Mouse (Mus musculus) induced T-regulatory cell, adult 2 months (primary cell): ENCODE measurements around the gene Gabarap.
A peak's percentile ranks its signal among the peaks of the same experiment; 100 is the strongest.

Experiments used
- DNase-seq: peaks from one replicate; pipeline ENCODE4 v3.0.0-alpha.2; 2012; ENCODE audit warnings: low read depth

Gene Gabarap

DNA sequence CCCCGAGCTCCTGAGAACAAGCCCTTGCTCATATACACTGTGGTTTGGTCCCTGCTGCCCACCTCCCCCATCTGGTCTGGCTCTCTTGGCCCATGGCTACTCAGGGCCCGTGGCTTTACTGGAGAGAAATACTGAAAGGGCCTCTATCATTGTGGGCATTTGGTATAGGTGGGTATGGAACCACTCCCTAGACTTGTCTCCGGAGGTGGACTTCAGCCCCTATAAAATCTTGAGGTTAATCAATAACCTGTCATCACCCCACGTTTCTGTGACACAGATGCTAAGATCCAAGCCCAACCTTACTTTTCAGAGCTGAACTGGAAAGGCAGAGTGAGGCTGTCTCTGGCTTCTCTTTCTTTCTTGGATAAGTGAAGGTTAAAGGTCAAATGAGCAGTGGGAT is 22.1 kb upstream of the Gabarap start:
- DNase-seq, result no peak

DNA sequence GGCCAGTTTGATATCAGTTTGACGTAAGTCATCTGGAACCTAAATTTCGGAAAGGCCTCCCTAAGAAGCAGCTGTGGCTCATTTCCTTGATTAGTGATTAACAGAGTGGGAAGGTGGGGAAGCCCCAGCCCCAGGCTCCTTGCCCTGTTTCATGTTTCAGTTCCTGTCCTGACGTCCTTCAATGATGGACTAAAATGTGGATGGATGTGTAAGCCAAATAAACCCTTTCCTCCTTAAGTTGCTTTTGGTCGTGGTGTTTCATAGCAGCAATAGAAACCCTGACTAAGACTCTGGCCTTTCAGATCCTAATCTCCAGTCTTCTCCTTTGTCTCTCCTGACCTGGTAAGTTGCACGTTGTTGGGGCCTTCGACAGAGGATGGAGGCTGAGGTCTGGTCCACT is 20.7 kb upstream of the Gabarap start:
- no peak for DNase-seq

DNA sequence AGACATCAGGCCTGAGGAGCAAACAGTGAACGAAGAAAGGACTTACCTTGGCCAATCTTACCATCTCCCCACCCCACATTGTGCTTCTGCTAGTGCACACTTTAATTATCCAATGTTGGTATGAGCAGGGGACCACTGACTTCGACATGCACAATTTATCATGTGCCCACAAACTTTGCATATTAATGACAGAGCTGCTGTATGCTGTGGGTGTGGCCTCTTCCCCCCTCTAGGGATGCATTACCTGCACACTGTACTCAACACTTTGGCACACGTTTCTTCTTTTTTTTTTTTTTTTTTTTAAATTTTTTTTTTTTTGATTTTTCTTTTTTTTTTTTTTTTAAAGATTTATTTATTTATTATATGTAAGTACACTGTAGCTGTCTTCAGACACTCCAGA is 20.2 kb upstream of the Gabarap start:
- DNase-seq, result no peak

DNA sequence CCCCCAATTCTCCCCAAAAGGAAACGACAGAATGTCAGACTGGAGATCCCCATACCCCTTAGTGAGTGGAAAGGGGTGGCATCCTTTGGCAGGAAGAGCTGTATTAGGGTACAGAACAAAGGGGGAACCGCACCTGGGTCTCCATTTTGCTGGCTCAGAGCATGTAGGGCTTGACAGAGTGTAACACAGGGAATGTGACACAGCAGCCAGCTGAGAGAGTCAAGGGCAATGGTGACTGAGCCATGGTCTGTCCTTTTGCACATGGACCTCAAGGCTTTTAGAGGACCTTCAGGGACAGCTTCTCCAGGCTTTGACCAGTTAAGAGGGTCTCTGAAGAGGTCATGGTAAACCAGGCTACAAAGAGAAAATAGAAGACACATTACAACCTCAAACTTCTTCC is 16.0 kb upstream of the Gabarap start:
- no peak for DNase-seq

DNA sequence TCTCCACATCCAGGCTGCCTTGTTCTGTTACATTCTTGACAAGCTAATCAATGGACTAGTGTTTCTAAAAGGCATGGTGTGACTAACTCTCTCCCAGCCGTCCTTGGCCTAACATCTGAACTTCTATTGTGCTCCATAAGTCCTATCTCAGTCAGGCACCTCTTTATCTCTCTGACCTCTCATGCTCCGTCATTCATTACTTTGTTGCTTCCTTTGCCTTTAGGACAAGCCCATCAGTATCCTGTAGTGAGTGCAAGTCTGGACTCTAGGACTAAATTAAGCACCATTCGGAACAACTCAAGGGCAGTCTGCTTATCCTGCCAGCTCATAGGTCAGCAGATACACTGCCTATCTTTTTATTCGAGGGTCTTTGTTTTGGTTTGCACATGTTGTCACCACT is 14.7 kb upstream of the Gabarap start:
- DNase-seq, result no peak

DNA sequence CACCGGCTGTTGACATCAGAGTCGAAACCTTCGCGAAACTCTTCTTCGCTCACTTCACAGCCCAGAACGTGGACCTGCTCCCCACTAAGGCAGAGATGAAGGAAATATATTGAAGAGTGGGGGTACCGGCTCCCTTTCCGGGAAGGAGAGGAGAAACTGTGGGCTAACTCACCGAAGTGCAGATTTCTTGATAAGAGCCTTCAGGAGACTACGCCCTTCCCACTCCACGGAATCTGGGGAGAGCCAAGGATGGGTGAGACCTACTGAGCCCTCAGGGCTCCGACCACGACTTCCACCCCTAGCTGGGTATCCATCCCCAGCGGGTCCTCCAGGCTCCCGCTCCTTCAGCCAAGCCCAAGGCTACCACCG is 11.1 kb upstream of the Gabarap start:
- no peak for DNase-seq

DNA sequence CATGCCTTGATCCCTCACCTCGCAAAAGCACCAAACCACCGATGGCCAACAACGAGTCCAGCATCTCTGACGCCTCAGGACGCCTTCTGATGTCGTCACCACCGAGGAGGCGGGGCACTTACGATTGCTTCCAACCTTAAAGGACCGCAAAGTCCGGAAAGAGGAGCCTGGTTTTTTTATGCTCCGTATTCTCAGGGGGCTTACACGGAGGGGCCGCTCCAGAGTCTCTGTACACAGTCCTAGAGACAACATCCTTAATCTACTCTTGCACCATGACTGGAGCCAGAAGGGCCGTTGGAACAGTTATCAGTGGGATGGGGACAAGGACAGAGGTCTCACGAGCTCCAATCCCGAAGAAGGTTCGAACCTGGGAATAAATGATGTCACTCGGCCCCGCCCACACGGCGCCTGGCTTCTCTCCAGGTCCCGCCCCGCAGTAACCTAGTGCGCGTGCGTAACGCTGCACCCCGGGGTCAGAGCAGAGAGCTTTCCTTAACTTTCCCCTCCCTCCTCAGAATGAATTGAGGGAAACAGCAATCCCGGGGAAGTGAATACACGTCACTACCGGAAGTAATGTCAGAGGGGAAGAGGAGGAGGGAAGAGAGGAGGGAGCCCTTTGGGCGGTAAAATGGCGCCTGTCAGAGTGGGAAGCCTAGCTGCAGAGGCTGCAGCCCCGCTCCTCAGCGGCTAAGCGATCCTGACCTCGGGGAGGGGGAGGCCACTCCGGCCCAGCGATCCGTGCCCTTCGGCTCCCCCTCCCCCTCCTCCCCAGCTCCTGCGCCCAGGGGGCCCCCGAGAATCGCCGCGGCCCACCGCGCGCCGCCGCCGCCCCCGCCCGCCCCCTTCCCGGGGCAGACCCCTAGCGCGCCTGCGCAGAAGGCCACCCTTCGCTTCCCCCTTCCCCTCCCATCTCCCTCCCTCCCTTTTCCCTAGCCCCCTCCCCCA is 10.5 kb upstream of the Gabarap start:
- peak; percentile 97 for DNase-seq

DNA sequence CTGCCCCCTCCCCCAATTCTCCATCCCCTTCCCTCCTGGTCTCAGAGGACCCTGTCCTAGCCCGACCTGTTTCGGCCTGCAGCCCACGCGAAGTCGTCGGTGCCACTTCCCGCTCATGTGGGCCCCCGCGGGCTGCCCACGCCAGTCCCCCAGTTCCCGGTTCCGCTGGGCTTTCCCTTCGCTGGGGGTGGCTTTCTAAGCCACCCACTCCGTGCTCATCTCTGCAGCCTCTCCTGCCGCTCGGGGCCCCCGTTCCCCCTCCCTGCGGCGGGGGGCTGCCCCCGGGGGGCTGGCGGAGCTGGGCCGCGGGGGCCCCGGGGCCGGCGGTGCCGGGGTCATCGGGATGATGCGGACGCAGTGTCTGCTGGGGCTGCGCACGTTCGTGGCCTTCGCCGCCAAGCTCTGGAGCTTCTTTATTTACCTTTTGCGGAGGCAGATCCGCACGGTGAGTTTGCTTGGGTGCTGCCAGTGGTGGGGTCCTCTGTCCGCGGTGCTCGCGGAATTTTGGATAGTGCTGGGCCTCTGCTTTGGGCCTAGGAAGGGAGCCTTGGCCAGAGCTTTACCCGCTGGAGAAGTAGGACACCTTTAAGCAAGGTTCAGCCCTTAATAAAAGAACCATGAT is 9.7 kb upstream of the Gabarap start, which contains the start of gene Ctdnep1:
Gene Ctdnep1 (plus strand): TSS at position 16 of the 622 bp plus-strand sequence.
- DNase-seq, result peak; percentile 79

DNA sequence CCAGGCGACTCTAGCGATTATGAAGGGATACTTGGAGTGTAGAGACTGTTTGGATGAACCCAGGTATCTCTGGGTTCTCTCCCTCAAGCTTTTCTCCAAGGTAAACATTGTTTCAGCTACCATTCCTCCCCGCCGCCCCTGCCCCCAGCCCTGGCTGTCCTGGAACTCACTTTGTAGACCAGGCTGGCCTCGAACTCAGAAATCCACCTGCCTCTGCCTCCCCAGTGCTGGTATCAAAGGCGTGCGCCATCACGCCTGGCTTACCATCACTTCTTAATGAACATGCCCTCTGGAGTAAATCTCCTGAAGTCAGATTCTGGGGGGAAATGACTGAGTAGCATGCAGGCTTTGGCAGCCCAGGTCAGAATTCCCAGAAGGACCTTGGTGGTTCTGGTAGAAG is 8.7 kb upstream of the Gabarap start, which contains the start of gene Elp5:
Gene Elp5 (minus strand): TSS at position 293 of the 400 bp plus-strand sequence.
- DNase-seq, result no peak

DNA sequence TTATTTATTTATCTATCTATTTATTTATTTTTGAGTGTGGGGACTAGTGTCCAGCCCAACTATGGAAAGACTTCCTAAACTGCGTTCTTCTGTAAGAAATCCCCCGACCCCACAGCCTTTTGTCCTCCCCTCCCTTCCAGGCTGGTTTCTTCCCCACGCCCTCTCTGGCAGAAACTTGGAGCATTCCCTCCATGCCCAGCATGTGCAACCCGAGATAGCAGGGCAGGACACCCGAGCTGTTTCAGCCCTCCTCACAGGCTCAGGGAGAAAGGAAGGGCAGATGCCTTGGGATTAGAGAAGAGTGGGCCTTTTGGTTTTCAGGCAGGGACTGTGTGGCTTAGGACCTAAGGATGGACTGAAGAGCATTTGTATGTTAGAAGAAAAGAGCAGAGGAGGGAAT is 8.1 kb upstream of the Gabarap start:
- no peak for DNase-seq

DNA sequence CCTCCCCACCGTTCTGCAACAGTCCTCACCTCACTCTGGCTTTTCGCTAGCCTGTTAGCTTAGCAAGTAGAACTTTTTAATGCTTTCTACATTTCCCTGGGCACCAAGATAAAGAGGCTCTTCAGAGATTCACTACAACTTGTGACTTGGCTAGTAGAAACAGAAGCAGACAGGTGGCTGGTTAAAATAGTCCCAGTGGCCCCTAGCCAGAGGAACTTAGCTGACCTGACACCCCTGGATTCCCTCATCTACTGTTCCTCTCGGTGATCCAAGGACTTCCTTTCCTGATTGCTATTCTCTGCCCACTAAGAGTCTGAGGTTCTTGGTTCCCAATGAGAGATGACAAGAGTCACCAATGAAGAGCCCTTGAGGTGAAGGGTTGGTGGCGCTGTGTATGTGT is 7.6 kb upstream of the Gabarap start:
- DNase-seq, result no peak

DNA sequence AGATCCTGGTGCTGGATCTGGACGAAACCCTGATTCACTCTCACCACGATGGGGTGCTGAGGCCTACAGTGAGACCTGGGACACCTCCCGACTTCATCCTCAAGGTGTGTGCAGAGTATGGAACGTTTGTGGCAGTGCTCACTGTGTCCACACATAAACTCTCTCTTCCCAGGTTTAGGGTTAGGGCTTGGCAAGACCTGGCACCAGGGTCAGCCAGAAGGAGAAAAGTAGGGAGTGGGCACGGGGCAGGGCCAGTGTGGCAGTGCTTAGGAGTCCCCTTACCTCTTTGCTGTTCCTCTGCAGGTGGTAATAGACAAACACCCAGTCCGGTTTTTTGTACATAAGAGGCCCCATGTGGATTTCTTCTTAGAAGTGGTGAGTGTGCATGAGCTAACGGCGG is 6.5 kb upstream of the Gabarap start:
- DNase-seq, result no peak

DNA sequence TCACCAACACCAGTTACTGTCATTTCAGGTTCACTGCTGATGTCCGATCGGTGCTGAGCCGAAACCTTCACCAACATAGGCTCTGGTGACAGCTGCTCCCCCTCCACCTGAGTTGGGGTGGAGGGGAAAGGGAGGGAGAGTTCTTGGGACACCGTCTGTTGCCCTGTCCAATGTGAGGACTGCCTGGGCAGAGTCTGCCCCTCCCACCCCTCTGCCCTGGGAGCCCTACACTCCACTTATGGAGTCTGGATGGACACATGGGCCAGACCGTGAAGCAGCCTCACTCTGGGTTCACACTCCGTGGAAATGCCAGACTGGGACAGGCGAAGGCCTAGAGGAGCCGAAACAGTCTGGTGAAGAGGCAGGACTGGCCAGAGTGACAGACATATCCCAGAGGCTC is 994 bp upstream of the Gabarap start:
- no peak for DNase-seq

DNA sequence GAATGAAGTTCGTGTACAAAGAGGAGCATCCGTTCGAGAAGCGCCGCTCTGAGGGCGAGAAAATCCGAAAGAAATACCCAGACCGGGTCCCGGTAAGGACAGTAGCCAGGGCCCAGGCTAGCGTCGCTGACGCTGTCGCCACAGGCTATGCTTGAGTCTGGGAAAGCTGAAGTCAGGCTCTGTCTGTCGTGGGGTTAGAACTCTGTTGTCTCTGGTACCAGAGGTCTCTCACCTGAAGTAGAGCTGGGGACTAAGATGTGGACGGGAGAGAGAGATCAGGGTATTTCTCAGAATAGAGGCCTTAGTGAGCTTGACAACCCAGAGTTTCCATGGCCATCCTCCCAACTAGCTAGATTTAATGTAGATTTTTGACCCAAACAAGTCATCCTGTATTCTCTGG is 768 bp downstream of the Gabarap start:
- no peak for DNase-seq

DNA sequence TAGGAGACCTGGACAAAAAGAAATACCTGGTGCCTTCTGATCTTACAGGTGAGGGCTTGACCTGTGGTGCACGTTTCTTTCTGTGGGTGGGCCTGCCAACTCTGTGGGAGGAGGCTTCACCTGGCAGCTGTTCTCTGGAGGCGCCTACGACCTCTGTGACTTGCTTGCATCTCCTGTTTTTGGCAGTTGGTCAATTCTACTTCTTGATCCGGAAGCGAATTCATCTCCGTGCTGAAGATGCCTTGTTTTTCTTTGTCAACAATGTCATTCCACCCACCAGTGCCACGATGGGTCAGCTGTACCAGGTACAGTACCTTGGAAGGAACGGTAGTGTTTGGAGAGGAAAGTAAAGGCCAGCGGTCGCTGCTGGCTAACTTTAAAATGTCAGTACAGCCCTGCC is 1.5 kb downstream of the Gabarap start:
- DNase-seq, result no peak

DNA sequence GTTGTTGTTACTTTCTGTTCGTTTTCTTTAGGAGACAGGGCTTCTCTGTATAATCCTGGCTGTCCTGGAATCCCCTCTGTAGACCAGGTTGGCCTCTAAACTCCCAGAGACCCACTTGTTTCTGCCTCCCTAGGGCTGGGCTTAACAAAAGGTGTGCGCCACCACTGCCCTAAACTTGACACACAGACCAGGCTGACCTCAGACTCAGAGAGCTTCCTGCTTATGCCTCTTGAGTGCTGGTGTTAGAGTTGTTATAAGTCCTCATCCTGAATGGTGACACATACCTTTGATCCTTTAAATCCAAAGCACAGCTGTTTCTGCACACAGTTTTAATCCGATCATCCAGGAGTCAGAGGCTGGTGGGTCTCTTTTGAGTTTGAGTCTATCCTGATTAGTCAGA is 2.0 kb downstream of the Gabarap start:
- DNase-seq, result no peak

DNA sequence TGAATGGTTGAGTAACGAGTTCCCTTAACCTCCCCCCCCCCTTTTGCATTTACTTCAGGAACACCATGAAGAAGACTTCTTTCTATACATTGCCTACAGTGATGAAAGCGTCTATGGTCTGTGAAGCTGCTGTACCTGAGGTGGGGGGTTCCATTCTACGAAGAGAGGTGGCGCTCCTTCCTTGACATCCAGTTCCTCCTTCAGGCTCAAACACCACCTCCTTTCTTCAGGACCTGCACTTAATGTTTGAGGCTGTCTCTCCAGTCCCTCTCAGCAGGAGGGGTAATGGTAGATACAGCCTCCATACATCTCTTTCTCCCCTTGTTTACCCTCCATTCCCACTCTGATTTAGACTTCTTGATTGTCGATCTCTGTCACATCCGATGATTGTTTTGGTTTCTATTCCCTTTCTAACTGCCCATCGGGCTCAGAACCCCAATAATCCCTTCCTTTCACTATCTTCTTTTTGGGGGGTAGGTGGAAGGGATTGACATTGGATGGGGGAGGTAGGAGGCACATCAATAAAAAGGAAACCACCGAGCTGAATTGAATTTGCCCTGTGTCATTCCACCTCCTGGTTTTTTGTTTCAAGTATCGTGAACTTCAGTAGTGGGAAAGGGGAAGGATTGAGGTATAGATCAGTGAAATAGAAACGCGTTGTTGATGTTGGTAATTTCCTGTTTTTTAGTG is 3.6 kb downstream of the Gabarap start:
- peak; percentile 38 for DNase-seq

DNA sequence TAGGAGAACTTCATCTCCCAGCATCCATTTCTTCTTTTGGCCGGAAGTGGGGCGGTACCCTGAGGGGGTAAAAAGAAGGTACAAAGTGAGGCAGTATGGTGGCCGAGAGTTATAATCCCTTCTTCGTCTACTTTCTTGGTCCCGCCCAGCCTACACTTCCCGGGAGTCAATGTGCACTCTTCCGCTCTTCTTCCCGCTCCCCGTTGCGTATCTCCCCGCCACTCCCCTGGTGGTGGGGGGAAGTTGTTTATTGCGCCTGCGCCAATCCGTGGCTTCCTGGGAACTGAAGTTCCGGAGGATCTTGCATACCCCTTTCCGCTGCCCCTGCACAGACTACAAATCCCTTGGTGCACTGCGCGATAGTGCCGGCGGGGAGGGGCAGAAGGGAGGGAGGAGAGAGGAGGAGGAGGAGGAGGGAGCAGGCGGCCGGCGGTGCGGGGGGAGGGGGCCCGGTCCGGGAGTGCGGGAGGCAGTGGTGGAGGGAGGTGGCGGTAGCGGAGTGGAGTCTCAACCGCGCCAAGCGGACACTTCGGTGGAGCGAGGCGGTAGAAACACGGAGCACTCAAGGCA is 4.5 kb downstream of the Gabarap start, which contains the start of gene Phf23:
Gene Phf23 (plus strand): TSS at position 387 of the 570 bp plus-strand sequence.
- peak; percentile 99 for DNase-seq

DNA sequence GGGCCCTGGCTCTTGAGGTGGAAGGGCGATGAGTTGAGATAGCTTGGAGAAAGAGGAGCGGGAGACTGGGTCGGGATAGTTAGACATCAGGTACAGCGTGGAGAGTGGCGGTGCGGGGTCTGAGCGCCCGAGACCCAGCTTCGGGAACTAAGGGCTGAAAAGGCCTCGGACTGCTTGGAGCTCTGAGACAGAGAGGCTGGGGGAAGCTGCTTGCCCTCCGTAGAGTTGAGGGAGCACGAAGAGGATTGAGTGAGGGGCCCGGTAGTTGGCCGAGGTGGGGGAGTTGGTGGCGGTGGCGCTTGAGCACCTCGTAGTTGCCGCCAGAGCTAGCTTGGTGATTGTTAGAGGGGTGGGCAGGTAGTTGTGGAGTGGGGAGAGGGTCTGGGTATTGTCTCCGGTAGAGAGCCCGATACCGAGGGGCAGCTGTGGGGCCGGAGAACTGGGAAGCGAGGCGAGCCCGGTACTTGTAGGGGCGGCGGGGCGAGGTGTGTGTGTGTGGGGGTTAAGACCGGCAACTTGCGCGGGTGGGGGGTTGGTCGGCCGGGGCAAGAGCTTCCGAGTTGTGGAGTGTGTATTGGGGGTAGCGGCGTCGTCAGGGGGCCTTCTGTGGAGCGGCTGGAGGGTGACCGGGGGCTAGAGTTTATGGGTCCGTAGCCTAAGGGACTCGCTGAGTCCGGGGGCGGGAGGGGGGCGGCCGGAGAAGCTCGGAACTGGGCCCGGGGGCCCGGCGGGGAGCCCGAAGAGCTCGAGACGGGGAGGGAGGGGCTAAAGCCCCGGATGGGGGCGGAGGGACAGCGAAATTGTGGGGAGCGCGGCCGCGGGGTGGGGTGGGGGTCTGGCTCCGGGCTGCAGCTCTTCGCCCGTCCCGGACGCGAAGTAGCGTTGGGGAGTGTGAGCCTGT is 5.5 kb downstream of the Gabarap start:
- DNase-seq, result peak; percentile 84

DNA sequence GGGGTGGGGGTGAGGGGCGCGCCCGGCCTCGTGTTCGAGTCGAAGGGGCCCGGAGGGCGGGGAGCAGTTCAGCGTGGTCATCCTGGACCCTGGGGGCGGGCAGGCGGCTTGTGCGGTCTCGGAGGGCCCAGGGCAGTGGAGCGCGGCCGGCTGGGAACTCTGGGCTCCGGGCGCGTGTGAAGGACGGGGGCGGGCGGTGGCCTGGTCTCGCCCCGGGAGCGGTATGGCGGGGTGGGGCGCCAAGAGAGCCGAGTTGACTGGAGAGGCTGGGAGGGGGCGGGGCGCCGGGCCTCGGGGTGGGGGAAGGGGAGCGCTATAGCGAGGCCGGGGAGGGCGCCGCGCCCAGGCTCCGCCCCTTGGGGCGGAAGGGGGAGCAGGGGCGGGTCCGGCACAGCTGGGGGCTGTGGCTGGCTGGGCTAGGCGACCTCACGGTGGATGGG is 6.1 kb downstream of the Gabarap start:
- peak; percentile 92 for DNase-seq
